Mouse (Mus musculus) limb, embryonic 12.5 days (tissue): Measurements from ENCODE around the gene Tspan14. TPM values are rescaled to one million over a fixed set of nuclear protein-coding genes. Genes with fewer than 3 reads are reported as not detected.

Source experiments
- ATAC-seq: fragments of 200-750 bp; cut with Nextera tagmentation; 2 replicates; pipeline ENCODE4 v1.8.0; 2017; ENCODE audit warnings: low read depth, moderate TSS enrichment; ENCODE audit not compliant: insufficient number of reproducible peaks, insufficient read depth, low FRiP score, low TSS enrichment
- H3K27ac ChIP-seq: fragments of 300-500 bp; sonication (generic); 2 replicates; pipeline ENCODE4 v1.5.1; 2016; ENCODE audit warnings: mild to moderate bottlenecking, moderate library complexity
- H3K27me3 ChIP-seq: fragments of 300-500 bp; sonication (generic); 2 replicates; pipeline ENCODE4 v1.6.1; 2016; ENCODE audit warnings: mild to moderate bottlenecking, moderate library complexity
- H3K36me3 ChIP-seq: fragments of 300-500 bp; sonication (generic); 2 replicates; pipeline ENCODE4 v1.6.1; 2016; ENCODE audit warnings: mild to moderate bottlenecking, moderate library complexity
- H3K4me1 ChIP-seq: fragments of 300-500 bp; sonication (generic); replicated peaks from 2 replicates; pipeline ENCODE4 v1.6.1; 2016
- H3K4me2 ChIP-seq: fragments of 300-500 bp; sonication (generic); 2 replicates; pipeline ENCODE4 v1.6.1; 2016; ENCODE audit warnings: mild to moderate bottlenecking, moderate library complexity
- H3K4me3 ChIP-seq: fragments of 300-500 bp; sonication (generic); replicated peaks from 2 replicates; pipeline ENCODE4 v1.5.1; 2016; ENCODE audit warnings: mild to moderate bottlenecking
- H3K9ac ChIP-seq: fragments of 300-500 bp; sonication (generic); replicated peaks from 2 replicates; pipeline ENCODE4 v1.6.1; 2016; ENCODE audit warnings: mild to moderate bottlenecking, moderate library complexity
- H3K9me3 ChIP-seq: fragments of 300-500 bp; sonication (generic); 2 replicates; pipeline ENCODE4 v1.6.1; 2016; ENCODE audit warnings: mild to moderate bottlenecking, moderate library complexity
- WGBS: fragments of 180-500 bp; shearing (Covaris S2); methylation state at CpG from one replicate; pipeline ENCODE4 v1.1.7; 2016; 5-methylcytosine and 5-hydroxymethylcytosine counted together
- polyA plus RNA-seq: library from polyadenylated mRNA; unstranded; fragments of >200 nt; fragmentation: Nextera tagmentation; extraction: Ambion mirVana; gene quantifications from 2 replicates; pipeline ENCODE4 v1.2.1, GENCODE M21; 2016

Tspan14 gene
- polyA plus RNA-seq, 1 experiment from 2014 or later, result 68.4 TPM

- no peaks in the 10 kb centered on the region for H3K36me3 ChIP-seq
- H3K9ac ChIP-seq, result no peak overlapping the region
- 71% methylated on average over 6 of the region's 6 CpGs for WGBS
- no peak overlapping the region for H3K27ac ChIP-seq
- peak; percentile 58 for ATAC-seq
- H3K4me1 ChIP-seq, result 0 out of 2 replicates have a peak, but pooled peaks cover 6% of the 10 kb centered on the region
- no peaks in the 10 kb centered on the region for H3K27me3 ChIP-seq
- H3K4me3 ChIP-seq, result no peak overlapping the region
- no peak overlapping the region for H3K4me2 ChIP-seq
- no peaks in the 10 kb centered on the region for H3K9me3 ChIP-seq
Measured at GRCm38 (mm10) chr14:40975127-40975721, 8.6 kb upstream of the Tspan14 start.

- no peak overlapping the region for H3K27ac ChIP-seq
- peaks cover 26% of the 10 kb centered on the region for H3K4me1 ChIP-seq
- H3K9me3 ChIP-seq, result no peaks in the 10 kb centered on the region
- ATAC-seq, result no peak
- 68% methylated on average over 2 of the region's 2 CpGs for WGBS
- H3K27me3 ChIP-seq, result no peaks in the 10 kb centered on the region
- H3K36me3 ChIP-seq, result no peaks in the 10 kb centered on the region
- H3K4me2 ChIP-seq, result 0 out of 2 replicates have a peak overlapping the region, but pooled peaks have one; percentile 81
- no peak overlapping the region for H3K9ac ChIP-seq
- no peak overlapping the region for H3K4me3 ChIP-seq
Measured at GRCm38 (mm10) chr14:40968051-40968450, 1.4 kb upstream of the Tspan14 start.

- H3K4me1 ChIP-seq, result peaks cover 26% of the 10 kb centered on the region
- ATAC-seq, result no peak
- WGBS, result 5% methylated on average over 6 of the region's 6 CpGs
- H3K4me2 ChIP-seq, result peak overlapping the region; percentile 81
- H3K36me3 ChIP-seq, result no peaks in the 10 kb centered on the region
- no peaks in the 10 kb centered on the region for H3K9me3 ChIP-seq
- peak overlapping the region; percentile 82 for H3K4me3 ChIP-seq
- no peak overlapping the region; the same call in 1 of the 2 replicates for H3K27ac ChIP-seq
- peak overlapping the region; percentile 54; the same call in 1 of the 2 replicates for H3K9ac ChIP-seq
- H3K27me3 ChIP-seq, result no peaks in the 10 kb centered on the region
Measured at GRCm38 (mm10) chr14:40967598-40967900, 942 bp upstream of the Tspan14 start.

GRCm38 (mm10) chr14:40966862-40967597, 423 bp upstream of the Tspan14 start:
- Histone ChIP-seq H3K9ac (peak overlapping the region; percentile 85), H3K4me1 (peaks cover 26% of the 10 kb centered on the region), H3K27me3 (no peaks in the 10 kb centered on the region), H3K4me2 (peak overlapping the region; percentile 81), H3K4me3 (peak overlapping the region; percentile 82), H3K27ac (peak overlapping the region; percentile 91), H3K36me3 (no peaks in the 10 kb centered on the region), H3K9me3 (no peaks in the 10 kb centered on the region)
- ATAC-seq, result peak; percentile 89
- under 1% methylated on average over 60 of the region's 62 CpGs for WGBS

GRCm38 (mm10) chr14:40965507-40966356, 875 bp downstream of the Tspan14 start:
- WGBS, result under 1% methylated on average over 15 of the region's 15 CpGs
- Histone ChIP-seq H3K36me3 (no peaks in the 10 kb centered on the region), H3K9me3 (no peaks in the 10 kb centered on the region), H3K27me3 (no peaks in the 10 kb centered on the region), H3K4me3 (peak overlapping the region; percentile 82), H3K4me1 (peaks cover 26% of the 10 kb centered on the region), H3K4me2 (peak overlapping the region; percentile 81), H3K27ac (peak overlapping the region; percentile 91), H3K9ac (peak overlapping the region; percentile 85)
- ATAC-seq, result peak; percentile 11; the same call in 1 of the 2 replicates

- H3K9me3 ChIP-seq, result no peaks in the 10 kb centered on the region
- peak overlapping the region; percentile 31; the same call in 1 of the 2 replicates for H3K9ac ChIP-seq
- H3K27me3 ChIP-seq, result no peaks in the 10 kb centered on the region
- no peak overlapping the region for H3K27ac ChIP-seq
- ATAC-seq, result no peak
- peak overlapping the region; percentile 82; the same call in 1 of the 2 replicates for H3K4me3 ChIP-seq
- H3K36me3 ChIP-seq, result no peaks in the 10 kb centered on the region
- peak overlapping the region; percentile 81 for H3K4me2 ChIP-seq
- H3K4me1 ChIP-seq, result peaks cover 32% of the 10 kb centered on the region
Measured at GRCm38 (mm10) chr14:40964881-40965280, 1.7 kb downstream of the Tspan14 start.

GRCm38 (mm10) chr14:40964214-40964610, 2.4 kb downstream of the Tspan14 start:
- Histone ChIP-seq H3K4me1 (peaks cover 39% of the 10 kb centered on the region), H3K4me3 (no peak overlapping the region), H3K27me3 (no peaks in the 10 kb centered on the region), H3K9me3 (no peaks in the 10 kb centered on the region), H3K4me2 (0 out of 2 replicates have a peak overlapping the region, but pooled peaks have one; percentile 81), H3K36me3 (no peaks in the 10 kb centered on the region), H3K27ac (no peak overlapping the region), H3K9ac (no peak overlapping the region)
- ATAC-seq, result no peak
- 98% methylated on average over 3 of the region's 3 CpGs for WGBS

GRCm38 (mm10) chr14:40963501-40964213, 3.0 kb downstream of the Tspan14 start:
- Histone ChIP-seq H3K4me1 (peaks cover 45% of the 10 kb centered on the region), H3K36me3 (no peaks in the 10 kb centered on the region), H3K4me2 (no peak overlapping the region), H3K9me3 (no peaks in the 10 kb centered on the region), H3K27me3 (no peaks in the 10 kb centered on the region), H3K27ac (no peak overlapping the region), H3K4me3 (no peak overlapping the region), H3K9ac (no peak overlapping the region)
- no peak for ATAC-seq
- 65% methylated on average over 3 of the region's 3 CpGs for WGBS

- Histone ChIP-seq H3K4me2 (no peak overlapping the region), H3K36me3 (no peaks in the 10 kb centered on the region)
Measured at GRCm38 (mm10) chr14:40962365-40963290, 4.0 kb downstream of the Tspan14 start.

GRCm38 (mm10) chr14:40960237-40960636, 6.4 kb downstream of the Tspan14 start:
- H3K4me1 ChIP-seq, result peaks cover 72% of the 10 kb centered on the region
- H3K9ac ChIP-seq, result no peak overlapping the region
- 0 out of 2 replicates have a peak overlapping the region, but pooled peaks have one; percentile 14 for H3K27ac ChIP-seq
- no peak overlapping the region for H3K4me3 ChIP-seq
- H3K36me3 ChIP-seq, result no peaks in the 10 kb centered on the region
- no peak overlapping the region for H3K4me2 ChIP-seq
- H3K9me3 ChIP-seq, result no peaks in the 10 kb centered on the region
- no peaks in the 10 kb centered on the region for H3K27me3 ChIP-seq
- ATAC-seq, result no peak
- WGBS, result 72% methylated on average over 4 of the region's 4 CpGs

More at GRCm38 (mm10) chr14:40962365-40963290, 4.0 kb downstream of the Tspan14 start:
- Histone ChIP-seq H3K9me3 (no peaks in the 10 kb centered on the region), H3K4me3 (no peak overlapping the region), H3K27ac (no peak overlapping the region), H3K27me3 (no peaks in the 10 kb centered on the region), H3K9ac (no peak overlapping the region), H3K4me1 (peaks cover 55% of the 10 kb centered on the region)
- no peak for ATAC-seq
- WGBS, result 87% methylated on average over 11 of the region's 11 CpGs
